Mouse (Mus musculus) layer of hippocampus, postnatal 14 days (tissue): ENCODE data around the gene Nup210l. TPM values are rescaled to one million over a fixed set of nuclear protein-coding genes. Genes with fewer than 3 reads are reported as not detected.

Experiments used
- DNase-seq, 2 experiments: peaks; one replicate each; pipeline ENCODE4 v3.0.0; 2021 to 2022; ENCODE audit warnings: low spot score in 2 of 2, mixed read lengths in 1 of 2
- microRNA-seq, 2 experiments: library from miRNA; unstranded; fragments of <30 nt; microRNA quantifications; one replicate each; pipeline ENCODE4 v1.2.0; 2021
- total RNA-seq, 2 experiments: library from RNA; stranded (reverse); gene quantifications; 2 replicates each; pipeline ENCODE4 v1.2.3; 2021

The Nup210l gene
- total RNA-seq, 2 experiments from 2014 or later: 0.39 to 0.45 TPM

GRCm38 (mm10) chr3:90254419-90255193, 150.7 kb downstream of the Nup210l start:
- no peak for DNase-seq

- DNase-seq: no peak
These were observed 151.2 kb downstream of the Nup210l start for GRCm38 (mm10) chr3:90255194-90255565.

- DNase-seq: no peak
These were observed 151.9 kb downstream of the Nup210l start for GRCm38 (mm10) chr3:90255784-90256353.

GRCm38 (mm10) chr3:90256731-90257530, 153.0 kb downstream of the Nup210l start:
- DNase-seq: no peak

- no peak for DNase-seq
These were observed 154.6 kb downstream of the Nup210l start for GRCm38 (mm10) chr3:90258521-90258920.

Small RNA genes lying within 50 kb of the gene (microRNA-seq; reads per million reads assigned to microRNA genes)
- gene Mir190b: 5.4 to 6.8 reads per million in 2 experiments

Other genes starting within 250 kb of the Nup210l start
- 1 to 10 TPM; 5.0 to 6.1 TPM for gene Il6ra, start 190.9 kb upstream of the Nup210l start, total RNA-seq
- 10 to 100 TPM; 77.3 to 93.0 TPM for gene Atp8b2, start 140.6 kb upstream of the Nup210l start, total RNA-seq
- gene Hax1, start 105.4 kb upstream of the Nup210l start, total RNA-seq: 10 to 100 TPM; 67.8 to 71.8 TPM
- gene 4933434E20Rik, start 52.5 kb upstream of the Nup210l start, total RNA-seq: 10 to 100 TPM; 81.6 to 84.9 TPM
- 100 to 1,000 TPM; 182 to 186 TPM for gene Ubap2l, start 51.5 kb upstream of the Nup210l start, total RNA-seq
- gene Tpm3, start 31.5 kb upstream of the Nup210l start, total RNA-seq: 100 to 1,000 TPM; 193 to 202 TPM
- 100 to 1,000 TPM; 697 to 821 TPM for gene Rps27, start 109.5 kb downstream of the Nup210l start, total RNA-seq
- gene Rab13, start 109.6 kb downstream of the Nup210l start, total RNA-seq: 10 to 100 TPM in 1 of 2 experiments, 1 to 10 TPM in 1; 8.1 to 10.9 TPM
- gene Jtb, start 127.5 kb downstream of the Nup210l start, total RNA-seq: 10 to 100 TPM; 44.7 to 46.4 TPM
- not detected for gene Creb3l4, start 139.4 kb downstream of the Nup210l start, total RNA-seq
- 10 to 100 TPM; 48.8 to 53.3 TPM for gene Slc39a1, start 144.0 kb downstream of the Nup210l start, total RNA-seq
- gene Crtc2, start 150.0 kb downstream of the Nup210l start, total RNA-seq: 10 to 100 TPM; 32.4 to 33.6 TPM
- gene Dennd4b, start 161.1 kb downstream of the Nup210l start, total RNA-seq: 10 to 100 TPM; 22.4 to 24.4 TPM
- gene Gatad2b, start 189.0 kb downstream of the Nup210l start, total RNA-seq: 10 to 100 TPM; 92.7 to 96.5 TPM